Mouse (Mus musculus): ENCODE measurements at regions not wholly inside any gene's neighbourhood (a gene's known extent, or its start where the extent isn't known, plus 50 kb on each side); places are given as distances from the start of the nearest gene placed in this dataset.

- Histone ChIP-seq H3K27me3 (replicated peaks) (no peaks in the 10 kb centered on the region), H3K4me1 (peaks cover 4% of the 10 kb centered on the region; the same call in 1 of the 2 replicates), H3K9me3 (replicated peaks) (no peaks in the 10 kb centered on the region), H3K36me3 (no peaks in the 10 kb centered on the region), H3K4me3 (replicated peaks) (no peak overlapping the region), H3K4me2 (no peak overlapping the region), H3K27ac (replicated peaks) (no peak overlapping the region), H3K9ac (replicated peaks) (no peak overlapping the region)
- ATAC-seq (ENCODE audit: low FRiP score), result no peak
- 54% methylated on average over 16 of the region's 16 CpGs for WGBS
Measured at GRCm38 (mm10) chr10:119031282-119032275, 161.6 kb upstream of the Dyrk2 start.

- WGBS, result 69% methylated on average over 3 of the region's 3 CpGs
- no peak overlapping the region for H3K4me2 ChIP-seq
- H3K36me3 ChIP-seq, result no peaks in the 10 kb centered on the region
- no peak overlapping the region for H3K27ac ChIP-seq (replicated peaks)
- H3K4me1 ChIP-seq, result peaks cover 4% of the 10 kb centered on the region; the same call in 1 of the 2 replicates
- no peak overlapping the region for H3K4me3 ChIP-seq (replicated peaks)
- H3K27me3 ChIP-seq (replicated peaks), result no peaks in the 10 kb centered on the region
- no peak for ATAC-seq (ENCODE audit: low FRiP score)
- H3K9ac ChIP-seq (replicated peaks), result no peak overlapping the region
- H3K9me3 ChIP-seq (replicated peaks), result no peaks in the 10 kb centered on the region
Measured at GRCm38 (mm10) chr10:119028480-119029137, 158.6 kb upstream of the Dyrk2 start.

GRCm38 (mm10) chr10:119027241-119027901 is 157.4 kb upstream of the Dyrk2 start:
- no peaks in the 10 kb centered on the region for H3K36me3 ChIP-seq
- no peak overlapping the region for H3K27ac ChIP-seq (replicated peaks)
- peaks cover 4% of the 10 kb centered on the region; the same call in 1 of the 2 replicates for H3K4me1 ChIP-seq
- no peaks in the 10 kb centered on the region for H3K9me3 ChIP-seq (replicated peaks)
- no peak overlapping the region for H3K9ac ChIP-seq (replicated peaks)
- H3K4me2 ChIP-seq, result no peak overlapping the region
- H3K27me3 ChIP-seq (replicated peaks), result no peaks in the 10 kb centered on the region
- no peak for ATAC-seq (ENCODE audit: low FRiP score)
- H3K4me3 ChIP-seq (replicated peaks), result no peak overlapping the region
- 58% methylated on average over 6 of the region's 6 CpGs for WGBS

- Histone ChIP-seq H3K27ac (replicated peaks) (no peak overlapping the region), H3K9ac (replicated peaks) (no peak overlapping the region), H3K9me3 (replicated peaks) (no peaks in the 10 kb centered on the region), H3K27me3 (replicated peaks) (no peaks in the 10 kb centered on the region), H3K36me3 (no peaks in the 10 kb centered on the region), H3K4me3 (replicated peaks) (no peak overlapping the region), H3K4me1 (no peaks in the 10 kb centered on the region; the same call in 1 of the 2 replicates), H3K4me2 (no peak overlapping the region)
- ATAC-seq (ENCODE audit: low FRiP score), result no peak
- WGBS, result 74% methylated on average over 4 of the region's 4 CpGs
Measured at GRCm38 (mm10) chr10:119026291-119026690, 156.3 kb upstream of the Dyrk2 start.

DNA sequence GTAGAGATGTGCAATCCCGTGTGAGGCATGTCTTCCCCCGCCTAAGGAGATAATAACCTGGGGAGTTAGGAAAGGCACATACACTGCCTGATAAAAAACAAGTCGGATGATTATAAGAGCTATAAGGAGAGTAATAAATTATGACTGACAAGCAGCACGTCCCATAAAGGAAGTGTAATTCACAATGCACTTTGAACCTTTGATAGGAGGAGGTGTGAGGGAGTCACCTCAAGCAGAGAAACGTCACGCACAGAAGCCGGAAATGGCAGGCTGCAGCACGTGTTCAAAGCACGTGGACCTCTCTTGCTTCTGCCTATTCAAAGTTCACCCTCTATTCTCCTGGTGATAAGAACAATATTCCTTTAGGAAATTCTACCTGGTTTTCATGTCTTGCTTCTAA is 154.4 kb upstream of the Dyrk2 start:
- H3K4me2 ChIP-seq, result no peak overlapping the region
- no peak for ATAC-seq (ENCODE audit: low FRiP score)
- no peak overlapping the region for H3K4me3 ChIP-seq (replicated peaks)
- H3K9me3 ChIP-seq (replicated peaks), result no peaks in the 10 kb centered on the region
- no peaks in the 10 kb centered on the region for H3K27me3 ChIP-seq (replicated peaks)
- H3K9ac ChIP-seq (replicated peaks), result no peak overlapping the region
- no peaks in the 10 kb centered on the region for H3K36me3 ChIP-seq
- no peaks in the 10 kb centered on the region; the same call in 1 of the 2 replicates for H3K4me1 ChIP-seq
- WGBS, result 46% methylated on average over 9 of the region's 9 CpGs
- no peak overlapping the region for H3K27ac ChIP-seq (replicated peaks)

- H3K9ac ChIP-seq (replicated peaks), result no peak overlapping the region
- no peaks in the 10 kb centered on the region for H3K27me3 ChIP-seq (replicated peaks)
- H3K4me2 ChIP-seq, result no peak overlapping the region
- ATAC-seq (ENCODE audit: low FRiP score), result no peak
- H3K4me1 ChIP-seq, result no peaks in the 10 kb centered on the region; the same call in 1 of the 2 replicates
- H3K36me3 ChIP-seq, result no peaks in the 10 kb centered on the region
- WGBS, result 95% methylated on average over 10 of the region's 10 CpGs
- no peak overlapping the region for H3K27ac ChIP-seq (replicated peaks)
- no peak overlapping the region for H3K4me3 ChIP-seq (replicated peaks)
- H3K9me3 ChIP-seq (replicated peaks), result no peaks in the 10 kb centered on the region
Measured at GRCm38 (mm10) chr10:119019082-119019481, 149.1 kb upstream of the Dyrk2 start.

GRCm38 (mm10) chr10:119018490-119018889 is 148.5 kb upstream of the Dyrk2 start:
- 92% methylated on average over 4 of the region's 4 CpGs for WGBS

DNA sequence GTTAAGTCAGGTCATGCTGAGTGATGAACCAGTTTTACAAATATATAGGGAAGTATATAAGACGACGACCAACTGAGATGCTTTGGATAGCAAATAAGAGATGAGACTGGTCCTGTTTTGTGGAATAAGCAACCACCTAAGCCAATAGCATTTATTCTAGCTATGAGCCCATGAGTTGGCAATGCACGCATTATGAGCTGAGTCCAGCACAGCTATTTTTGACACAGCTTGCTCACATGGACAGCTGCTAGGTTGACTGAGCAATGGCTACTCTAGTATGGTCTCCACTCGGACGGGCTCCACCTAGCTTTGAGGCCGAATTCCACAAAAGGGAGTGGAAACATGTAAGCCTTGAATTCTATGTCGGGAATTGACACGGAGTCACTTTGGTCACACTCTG is 146.1 kb upstream of the Dyrk2 start:
- no peak overlapping the region for H3K9ac ChIP-seq (replicated peaks)

More at GRCm38 (mm10) chr10:119018490-119018889, 148.5 kb upstream of the Dyrk2 start:
- H3K9ac ChIP-seq (replicated peaks), result no peak overlapping the region
- no peaks in the 10 kb centered on the region for H3K9me3 ChIP-seq (replicated peaks)
- no peaks in the 10 kb centered on the region for H3K36me3 ChIP-seq
- no peak overlapping the region for H3K4me2 ChIP-seq
- no peaks in the 10 kb centered on the region; the same call in 1 of the 2 replicates for H3K4me1 ChIP-seq
- no peak for ATAC-seq (ENCODE audit: low FRiP score)
- no peak overlapping the region for H3K27ac ChIP-seq (replicated peaks)
- H3K27me3 ChIP-seq (replicated peaks), result no peaks in the 10 kb centered on the region
- no peak overlapping the region for H3K4me3 ChIP-seq (replicated peaks)

DNA sequence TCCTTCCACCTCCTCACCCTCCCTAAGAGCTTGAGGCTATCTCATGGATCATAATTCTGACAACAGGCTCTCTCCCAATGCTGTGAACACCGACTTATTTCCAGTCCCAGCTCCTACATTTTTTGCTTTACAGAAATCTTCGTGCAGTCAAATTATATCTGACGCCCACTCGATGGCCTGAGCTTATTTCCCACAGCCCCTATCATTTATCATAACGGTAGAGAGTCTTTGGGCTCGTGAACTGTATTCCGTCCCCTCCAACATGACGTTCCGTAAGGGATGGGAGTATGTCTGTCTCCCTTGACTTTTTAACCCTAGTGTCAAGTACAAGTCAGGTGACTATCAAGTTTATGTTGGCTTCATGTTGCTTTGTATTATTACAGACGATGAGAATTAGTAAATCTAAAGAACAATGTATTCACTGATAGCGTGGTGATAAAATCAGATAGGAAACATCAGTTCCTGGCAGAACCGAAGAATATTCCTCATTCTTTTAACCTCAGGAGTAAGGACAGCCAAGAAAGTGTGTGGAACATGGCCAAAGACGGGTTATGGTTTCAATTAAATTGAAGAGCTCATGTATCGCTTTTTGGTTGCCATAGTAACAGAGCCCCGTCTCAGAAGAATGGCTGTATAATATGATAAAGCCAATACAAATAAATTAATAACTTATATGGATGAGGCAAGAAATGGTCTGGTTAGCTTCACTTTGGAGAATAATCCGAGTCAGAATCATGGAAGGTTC is 145.5 kb upstream of the Dyrk2 start:
- H3K27ac ChIP-seq (replicated peaks), result no peak overlapping the region

More for the DNA sequence above, 146.1 kb upstream of the Dyrk2 start:
- Histone ChIP-seq H3K9me3 (replicated peaks) (no peaks in the 10 kb centered on the region), H3K27me3 (replicated peaks) (no peaks in the 10 kb centered on the region), H3K4me1 (no peaks in the 10 kb centered on the region; the same call in 1 of the 2 replicates), H3K4me2 (no peak overlapping the region), H3K36me3 (no peaks in the 10 kb centered on the region), H3K27ac (replicated peaks) (no peak overlapping the region), H3K4me3 (replicated peaks) (no peak overlapping the region)
- no peak for ATAC-seq (ENCODE audit: low FRiP score)
- 93% methylated on average over 8 of the region's 8 CpGs for WGBS

DNA sequence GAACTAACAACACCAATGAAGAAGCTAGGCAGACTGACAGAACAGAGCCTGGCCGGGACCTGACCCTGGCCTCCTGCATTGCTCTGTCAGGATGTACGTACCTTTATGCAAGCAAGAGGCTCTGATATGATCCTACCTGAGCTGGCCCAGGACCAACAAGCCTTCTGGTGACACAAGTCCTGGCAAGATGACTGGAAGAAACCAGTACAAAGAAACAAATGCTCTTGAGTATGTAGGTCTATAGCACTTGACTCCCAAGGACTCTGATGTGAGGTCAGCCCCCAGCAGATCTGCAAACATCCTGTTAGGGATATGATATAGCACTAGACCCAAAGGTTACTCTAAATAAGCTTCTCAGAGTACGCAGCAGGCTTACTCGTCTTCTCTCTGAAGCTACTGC is 144.7 kb upstream of the Dyrk2 start:
- no peaks in the 10 kb centered on the region; the same call in 1 of the 2 replicates for H3K4me1 ChIP-seq
- no peak for ATAC-seq (ENCODE audit: low FRiP score)
- 87% methylated on average over 4 of the region's 4 CpGs for WGBS

More for the DNA sequence above, 145.5 kb upstream of the Dyrk2 start:
- no peaks in the 10 kb centered on the region for H3K27me3 ChIP-seq (replicated peaks)
- H3K36me3 ChIP-seq, result no peaks in the 10 kb centered on the region
- no peaks in the 10 kb centered on the region; the same call in 1 of the 2 replicates for H3K4me1 ChIP-seq
- no peak overlapping the region for H3K4me3 ChIP-seq (replicated peaks)
- H3K4me2 ChIP-seq, result no peak overlapping the region
- H3K9ac ChIP-seq (replicated peaks), result no peak overlapping the region
- no peaks in the 10 kb centered on the region for H3K9me3 ChIP-seq (replicated peaks)
- WGBS, result 71% methylated on average over 16 of the region's 16 CpGs
- ATAC-seq (ENCODE audit: low FRiP score), result no peak

DNA sequence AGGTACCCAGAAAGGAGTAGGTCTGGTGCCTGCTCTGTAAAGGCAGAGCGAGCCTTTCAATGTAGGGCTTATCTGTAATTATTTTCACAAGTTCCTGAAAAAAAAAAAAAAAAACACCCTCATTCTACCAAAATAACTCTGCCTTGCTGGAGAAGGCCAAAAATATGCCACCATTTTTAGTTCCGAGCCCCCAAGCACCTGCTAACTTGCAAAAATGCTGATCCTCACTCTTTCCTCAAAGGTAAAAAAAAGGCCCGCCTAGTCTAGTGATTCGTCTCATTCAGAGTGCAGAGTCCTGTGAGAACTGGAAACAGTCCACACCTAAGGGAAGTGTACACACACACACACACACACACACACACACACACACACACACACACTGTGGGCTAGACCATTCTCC is 143.7 kb upstream of the Dyrk2 start:
- 69% methylated on average over 4 of the region's 4 CpGs for WGBS
- no peak overlapping the region for H3K27ac ChIP-seq (replicated peaks)
- H3K27me3 ChIP-seq (replicated peaks), result no peaks in the 10 kb centered on the region
- ATAC-seq (ENCODE audit: low FRiP score), result no peak
- peaks cover 5% of the 10 kb centered on the region for H3K4me1 ChIP-seq
- no peak overlapping the region for H3K4me3 ChIP-seq (replicated peaks)
- no peak overlapping the region for H3K9ac ChIP-seq (replicated peaks)
- H3K36me3 ChIP-seq, result no peaks in the 10 kb centered on the region
- H3K9me3 ChIP-seq (replicated peaks), result no peaks in the 10 kb centered on the region
- H3K4me2 ChIP-seq, result no peak overlapping the region

More for the DNA sequence above, 144.7 kb upstream of the Dyrk2 start:
- H3K9ac ChIP-seq (replicated peaks), result no peak overlapping the region
- no peak overlapping the region for H3K27ac ChIP-seq (replicated peaks)
- H3K36me3 ChIP-seq, result no peaks in the 10 kb centered on the region
- H3K4me3 ChIP-seq (replicated peaks), result no peak overlapping the region
- no peaks in the 10 kb centered on the region for H3K9me3 ChIP-seq (replicated peaks)
- H3K27me3 ChIP-seq (replicated peaks), result no peaks in the 10 kb centered on the region
- no peak overlapping the region for H3K4me2 ChIP-seq

Data from neural tube, embryonic 15.5 days (tissue).